Mouse (Mus musculus) myocyte (in vitro differentiated cells): Measurements from ENCODE around the gene Lca5l.

Experiments used
- CEBPB ChIP-seq: IDR thresholded peaks from 2 replicates; pipeline ENCODE4 v1.6.1; 2011; ENCODE audit warnings: mild to moderate bottlenecking, moderate library complexity; ENCODE audit not compliant: poor library complexity, insufficient read depth, severe bottlenecking
- MYOD1 ChIP-seq, 3 experiments: IDR thresholded peaks; one replicate each; pipeline ENCODE4 v1.6.1; 2011; ENCODE audit warnings: control low read depth in 2 of 3, low read depth in 2 of 3, mild to moderate bottlenecking in 2 of 3, moderate library complexity in 1 of 3; ENCODE audit not compliant: insufficient read length in 2 of 3, control insufficient read depth in 1 of 3
- MYOG ChIP-seq, 3 experiments: IDR thresholded peaks; one replicate each; pipeline ENCODE4 v1.6.1; 2011; ENCODE audit warnings: control low read depth in 2 of 3, low read depth in 2 of 3, mild to moderate bottlenecking in 2 of 3; ENCODE audit not compliant: insufficient read length in 2 of 3, control insufficient read depth in 1 of 3, insufficient read depth in 1 of 3
- POLR2A ChIP-seq: IDR thresholded peaks from one replicate; pipeline ENCODE4 v1.6.1; 2011; ENCODE audit warnings: low read depth, mild to moderate bottlenecking, control low read depth, moderate library complexity; ENCODE audit not compliant: insufficient read length
- POLR2AphosphoS2 ChIP-seq: IDR thresholded peaks from one replicate; pipeline ENCODE4 v1.6.1; 2011; ENCODE audit warnings: low read depth, control low read depth; ENCODE audit not compliant: insufficient read length
- REST ChIP-seq: IDR thresholded peaks from one replicate; pipeline ENCODE4 v1.6.1; 2011; ENCODE audit warnings: mild to moderate bottlenecking, control low read depth, moderate library complexity; ENCODE audit not compliant: insufficient read depth, insufficient read length
- SRF ChIP-seq: IDR thresholded peaks from one replicate; pipeline ENCODE4 v1.6.1; 2011; ENCODE audit warnings: low read depth; ENCODE audit not compliant: control insufficient read depth, insufficient read length
- USF1 ChIP-seq: IDR thresholded peaks from one replicate; pipeline ENCODE4 v1.6.1; 2011; ENCODE audit warnings: low read depth, mild to moderate bottlenecking, control low read depth, moderate library complexity

DNA sequence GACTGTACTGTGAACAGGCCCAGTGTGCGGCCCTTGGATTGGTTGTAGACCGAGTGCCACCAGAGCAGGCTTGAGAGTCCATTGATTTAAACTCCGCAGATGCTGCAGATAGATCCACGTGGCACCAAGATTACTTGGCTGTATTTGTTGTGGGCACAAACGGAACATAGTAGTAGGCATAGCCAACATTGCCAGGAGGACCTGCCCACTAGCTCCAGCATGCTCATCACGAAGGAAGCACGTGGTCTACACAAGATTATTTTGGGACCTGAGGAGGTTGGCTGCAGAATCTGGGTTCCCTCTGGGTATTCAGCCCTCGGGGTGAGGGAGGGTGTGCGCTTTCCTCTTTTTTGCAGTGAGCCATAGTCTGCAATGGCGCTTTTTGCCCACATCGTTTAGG lies 34.9 kb downstream of the Lca5l start:
- no peak for TF ChIP-seq POLR2A
- no peak for TF ChIP-seq CEBPB
- TF ChIP-seq MYOD1 (IDR thresholded peaks at IDR 0.05; ENCODE audit: control insufficient read depth in 1 of 3, insufficient read length in 2 of 3, low read depth in 2 of 3), result no peak
- no peak for TF ChIP-seq USF1
- TF ChIP-seq REST, result no peak
- no peak for TF ChIP-seq SRF
- TF ChIP-seq MYOG (IDR thresholded peaks at IDR 0.05; ENCODE audit: control insufficient read depth in 1 of 3, insufficient read depth in 1 of 3, insufficient read length in 2 of 3, low read depth in 2 of 3), result no peak
- TF ChIP-seq POLR2AphosphoS2, result no peak
